Mouse (Mus musculus) hindbrain, embryonic 11.5 days (tissue): ENCODE measurements around the gene Plxna2. TPM values are rescaled to one million over a fixed set of nuclear protein-coding genes. Genes with fewer than 3 reads are reported as not detected.

Experiments
- ATAC-seq: fragments of 200-750 bp; cut with Nextera tagmentation; 2 replicates; pipeline ENCODE4 v1.8.0; 2017; ENCODE audit warnings: mild to moderate bottlenecking, moderate TSS enrichment, moderate library complexity; ENCODE audit not compliant: low FRiP score
- DNase-seq: peaks from one replicate; pipeline ENCODE4 v3.0.0-alpha.2; 2015; ENCODE audit warnings: low spot score
- H3K27ac ChIP-seq: fragments of 300-500 bp; sonication (generic); 2 replicates; pipeline ENCODE4 v1.5.1; 2014; ENCODE audit warnings: mild to moderate bottlenecking, low read depth, low read length
- H3K27me3 ChIP-seq: fragments of 300-500 bp; sonication (generic); 2 replicates; pipeline ENCODE4 v1.6.1; 2014; ENCODE audit warnings: mild to moderate bottlenecking, low read length, moderate library complexity, mixed read lengths; ENCODE audit not compliant: control insufficient read depth, insufficient read depth
- H3K36me3 ChIP-seq: fragments of 300-500 bp; sonication (generic); 2 replicates; pipeline ENCODE4 v1.6.1; 2014; ENCODE audit warnings: mild to moderate bottlenecking, low read length, moderate library complexity, mixed read lengths; ENCODE audit not compliant: control insufficient read depth, insufficient read depth
- H3K4me1 ChIP-seq: fragments of 300-500 bp; sonication (generic); replicated peaks from 2 replicates; pipeline ENCODE4 v1.6.1; 2014; ENCODE audit warnings: low read length, mixed read lengths; ENCODE audit not compliant: control insufficient read depth, insufficient read depth
- H3K4me2 ChIP-seq: fragments of 300-500 bp; sonication (generic); replicated peaks from 2 replicates; pipeline ENCODE4 v1.6.1; 2014; ENCODE audit warnings: mild to moderate bottlenecking, low read depth, low read length
- H3K4me3 ChIP-seq: fragments of 300-500 bp; sonication (generic); 2 replicates; pipeline ENCODE4 v1.5.1; 2014; ENCODE audit warnings: low read depth, low read length
- H3K9ac ChIP-seq: fragments of 300-500 bp; sonication (generic); 2 replicates; pipeline ENCODE4 v1.6.1; 2014; ENCODE audit warnings: low read depth, low read length
- H3K9me3 ChIP-seq: fragments of 300-500 bp; sonication (generic); 2 replicates; pipeline ENCODE4 v1.6.1; 2016; ENCODE audit warnings: low read length; ENCODE audit not compliant: control insufficient read depth
- WGBS: fragments of 180-500 bp; shearing (Covaris S2); extraction: QIAGEN DNeasy Blood & Tissue Kit; methylation state at CpG from one replicate; pipeline ENCODE4 v1.1.7; 2014; 5-methylcytosine and 5-hydroxymethylcytosine counted together
- polyA plus RNA-seq: library from polyadenylated mRNA; unstranded; fragments of >200 nt; fragmentation: Nextera tagmentation; extraction: Ambion mirVana; gene quantifications from 2 replicates; pipeline ENCODE4 v1.2.1, GENCODE M21; 2014

Plxna2 gene
- polyA plus RNA-seq, 1 experiment from 2014 or later = 25.4 TPM

- H3K4me2 ChIP-seq = no peak overlapping the region
- H3K27me3 ChIP-seq = no peaks in the 10 kb centered on the region
- DNase-seq (peak; percentile 54), ATAC-seq (peak; percentile 86)
- H3K27ac ChIP-seq = no peak overlapping the region; the same call in 1 of the 2 replicates
- no peak overlapping the region for H3K9ac ChIP-seq
- no peaks in the 10 kb centered on the region for H3K4me1 ChIP-seq
- WGBS = 23% methylated on average over 6 of the region's 6 CpGs
- no peaks in the 10 kb centered on the region for H3K9me3 ChIP-seq
- H3K4me3 ChIP-seq = no peak overlapping the region
- no peaks in the 10 kb centered on the region for H3K36me3 ChIP-seq
Observed at GRCm38 (mm10) chr1:194746332-194747249, 128.6 kb downstream of the Plxna2 start.

- no peak overlapping the region for H3K27ac ChIP-seq
- H3K9ac ChIP-seq = no peak overlapping the region
- DNase-seq (no peak), ATAC-seq (peak; percentile 25; the same call in 1 of the 2 replicates)
- H3K36me3 ChIP-seq = no peaks in the 10 kb centered on the region
- H3K27me3 ChIP-seq = no peaks in the 10 kb centered on the region
- no peak overlapping the region for H3K4me2 ChIP-seq
- no peaks in the 10 kb centered on the region for H3K9me3 ChIP-seq
- no peak overlapping the region for H3K4me3 ChIP-seq
- H3K4me1 ChIP-seq = no peaks in the 10 kb centered on the region
Observed at GRCm38 (mm10) chr1:194747258-194747657, 129.2 kb downstream of the Plxna2 start.

DNA sequence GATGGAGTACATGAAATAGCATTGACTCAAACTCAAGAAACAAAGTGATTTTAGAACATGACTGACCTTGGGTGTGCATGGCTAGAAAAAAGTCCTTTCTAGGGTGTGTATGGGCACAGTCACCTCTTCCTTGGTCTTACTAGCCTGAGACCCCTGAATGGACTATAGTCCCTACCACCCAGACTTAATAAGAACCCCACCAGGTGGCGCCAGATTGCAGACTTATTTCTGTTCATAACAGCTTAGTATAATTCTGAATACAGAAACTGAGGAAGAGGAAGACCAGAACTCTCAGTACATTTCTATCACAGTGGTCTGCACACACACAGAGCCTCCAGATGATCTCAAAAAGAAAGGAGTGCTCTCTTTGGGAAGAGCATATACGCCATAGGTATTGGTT, 135.2 kb downstream of the Plxna2 start:
- WGBS = 50% methylated on average over 2 of the region's 2 CpGs
- no peak for ATAC-seq
- no peaks in the 10 kb centered on the region for H3K4me1 ChIP-seq

GRCm38 (mm10) chr1:194756001-194756400, 138.0 kb downstream of the Plxna2 start:
- H3K9me3 ChIP-seq = no peaks in the 10 kb centered on the region
- no peak overlapping the region for H3K27ac ChIP-seq
- no peaks in the 10 kb centered on the region for H3K27me3 ChIP-seq
- no peaks in the 10 kb centered on the region for H3K36me3 ChIP-seq
- no peak for DNase-seq
- no peak for ATAC-seq
- H3K4me2 ChIP-seq = no peak overlapping the region
- no peak overlapping the region for H3K9ac ChIP-seq
- H3K4me1 ChIP-seq = no peaks in the 10 kb centered on the region
- no peak overlapping the region for H3K4me3 ChIP-seq

More for the DNA sequence above, 135.2 kb downstream of the Plxna2 start:
- no peak overlapping the region for H3K4me2 ChIP-seq
- no peaks in the 10 kb centered on the region for H3K36me3 ChIP-seq
- H3K9me3 ChIP-seq = no peaks in the 10 kb centered on the region
- H3K4me3 ChIP-seq = no peak overlapping the region
- H3K27ac ChIP-seq = no peak overlapping the region
- DNase-seq = peak; percentile 75
- no peaks in the 10 kb centered on the region for H3K27me3 ChIP-seq
- H3K9ac ChIP-seq = no peak overlapping the region

DNA sequence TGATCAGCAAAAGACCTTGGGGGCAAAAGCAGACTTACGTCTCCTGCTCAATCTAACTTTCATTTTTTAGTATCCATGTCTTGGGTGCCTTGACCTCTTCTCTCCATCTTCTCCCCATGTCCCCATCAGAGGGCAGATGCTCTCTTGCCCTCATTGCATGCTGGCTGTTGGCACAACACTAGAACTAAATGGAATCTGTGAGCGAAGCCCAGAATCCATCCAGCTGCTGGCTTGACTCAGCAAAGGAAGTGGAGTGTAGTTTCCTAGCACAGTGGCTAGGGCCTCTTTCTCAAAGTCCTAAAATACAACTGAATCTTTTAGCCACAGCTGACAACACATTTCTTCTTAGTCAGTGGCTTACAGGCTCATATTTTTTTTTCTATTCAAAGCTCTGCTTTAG, 138.4 kb downstream of the Plxna2 start:
- ATAC-seq (no peak), DNase-seq (no peak)
- Histone ChIP-seq H3K9ac (no peak overlapping the region), H3K4me1 (no peaks in the 10 kb centered on the region), H3K4me2 (no peak overlapping the region), H3K4me3 (no peak overlapping the region), H3K36me3 (no peaks in the 10 kb centered on the region), H3K9me3 (no peaks in the 10 kb centered on the region), H3K27ac (no peak overlapping the region), H3K27me3 (no peaks in the 10 kb centered on the region)
- WGBS = 76% methylated on average over 2 of the region's 2 CpGs

DNA sequence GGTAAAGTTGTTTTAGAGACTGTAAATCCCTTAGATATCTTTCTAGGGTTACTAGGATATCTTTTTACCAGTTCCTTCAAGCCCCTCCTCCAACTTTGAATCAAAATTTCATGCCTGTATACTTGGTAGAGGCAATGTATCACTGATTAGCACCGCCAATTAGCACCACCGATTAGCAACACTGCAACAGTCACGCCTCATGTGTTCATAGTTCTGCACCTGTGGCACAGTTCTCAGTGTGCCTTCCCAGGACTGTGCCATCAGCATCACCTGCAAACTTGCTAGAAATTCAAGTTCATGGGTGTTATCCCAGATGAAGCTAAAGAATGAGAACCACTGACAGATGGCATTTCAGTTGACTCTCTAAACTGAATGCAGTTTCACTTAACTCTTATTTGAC, 138.8 kb downstream of the Plxna2 start:
- no peak overlapping the region for H3K27ac ChIP-seq
- H3K4me2 ChIP-seq = no peak overlapping the region
- H3K4me1 ChIP-seq = no peaks in the 10 kb centered on the region
- H3K27me3 ChIP-seq = no peaks in the 10 kb centered on the region
- H3K9ac ChIP-seq = no peak overlapping the region
- no peaks in the 10 kb centered on the region for H3K36me3 ChIP-seq
- DNase-seq = no peak
- no peak overlapping the region for H3K4me3 ChIP-seq
- 85% methylated on average over 3 of the region's 3 CpGs for WGBS
- H3K9me3 ChIP-seq = no peaks in the 10 kb centered on the region
- no peak for ATAC-seq

DNA sequence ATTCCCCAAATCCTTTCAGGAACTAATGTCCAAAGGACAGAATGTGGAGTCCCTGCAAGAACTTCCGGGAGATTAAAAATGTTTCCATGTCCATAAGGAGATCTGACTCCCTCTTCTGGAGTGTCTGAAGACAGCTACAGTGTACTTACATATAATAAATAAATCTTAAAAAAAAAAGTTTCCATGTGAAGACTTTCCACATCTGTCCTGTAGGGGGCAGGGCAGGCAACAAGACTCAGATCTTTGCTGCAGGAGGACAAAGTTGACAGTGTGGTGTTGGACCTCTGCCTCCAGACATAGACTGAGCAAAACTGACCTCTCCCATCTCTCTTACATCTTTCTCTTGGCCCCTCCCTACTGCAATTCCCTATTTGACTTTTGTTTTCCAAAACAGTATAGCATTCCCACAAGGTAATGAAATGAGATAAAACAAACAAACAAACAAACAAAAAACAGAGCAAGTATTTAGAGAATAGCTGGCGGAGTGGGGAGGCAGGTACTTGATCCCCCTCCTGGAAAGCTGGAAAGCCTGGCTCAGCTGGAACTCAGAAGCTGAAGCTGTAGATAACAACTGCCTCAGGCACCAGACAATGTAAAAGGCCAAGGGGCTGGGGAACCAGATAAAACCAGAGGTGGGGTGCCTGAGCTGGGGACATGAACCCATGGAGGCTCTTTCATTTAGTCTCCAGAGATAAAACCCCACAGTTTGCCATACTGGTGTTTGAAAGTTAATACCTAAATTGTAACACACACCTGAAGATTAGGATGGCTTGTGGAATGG, 143.6 kb downstream of the Plxna2 start:
- Histone ChIP-seq H3K4me3 (no peak overlapping the region), H3K27me3 (no peaks in the 10 kb centered on the region), H3K4me1 (no peaks in the 10 kb centered on the region), H3K4me2 (no peak overlapping the region), H3K9me3 (no peaks in the 10 kb centered on the region), H3K36me3 (0 out of 2 replicates have a peak, but pooled peaks cover 2% of the 10 kb centered on the region), H3K9ac (no peak overlapping the region), H3K27ac (no peak overlapping the region)
- WGBS = 87% methylated on average over 2 of the region's 2 CpGs
- DNase-seq (peak; percentile 37), ATAC-seq (no peak)

DNA sequence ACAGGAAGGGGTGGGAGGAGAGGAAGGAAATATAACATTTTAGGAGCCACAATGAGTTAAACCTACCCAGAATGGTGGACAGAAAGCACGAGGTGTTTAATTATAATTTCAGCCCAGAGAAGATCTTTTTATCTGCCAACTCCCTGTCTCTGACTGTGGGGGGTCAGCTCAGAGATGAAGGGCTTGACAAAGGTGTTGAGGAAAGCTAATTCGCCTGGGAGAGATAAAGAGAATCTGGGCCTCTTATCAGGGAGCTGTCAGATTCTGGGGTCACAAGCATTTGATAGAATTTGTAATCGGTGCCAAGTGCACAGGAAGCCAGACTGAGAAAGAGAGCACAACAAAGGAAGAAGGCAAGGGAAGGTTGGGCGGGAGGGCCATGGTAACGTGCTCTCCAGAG, 144.9 kb downstream of the Plxna2 start:
- H3K9me3 ChIP-seq = no peaks in the 10 kb centered on the region
- 82% methylated on average over 5 of the region's 5 CpGs for WGBS

More for the DNA sequence above, 144.9 kb downstream of the Plxna2 start:
- Histone ChIP-seq H3K27me3 (no peaks in the 10 kb centered on the region), H3K4me1 (no peaks in the 10 kb centered on the region), H3K4me3 (no peak overlapping the region), H3K36me3 (0 out of 2 replicates have a peak, but pooled peaks cover 2% of the 10 kb centered on the region), H3K4me2 (no peak overlapping the region), H3K9ac (no peak overlapping the region), H3K27ac (no peak overlapping the region)
- no peak for ATAC-seq
- no peak for DNase-seq
